Mouse (Mus musculus) liver, embryonic 18 days (tissue): Measurements from ENCODE around the gene Slc23a4. TPM values are rescaled to one million over a fixed set of nuclear protein-coding genes. Genes with fewer than 3 reads are reported as not detected.

Experiments used
- polyA plus RNA-seq: library from polyadenylated mRNA; depleted of rRNA; stranded (reverse); fragments of >200 nt; gene quantifications from 2 replicates; pipeline ENCODE4 v1.2.3, GENCODE M21; 2012; rRNA removed

Slc23a4 gene
- 0.10 and 0.11 TPM in 2 replicates for polyA plus RNA-seq

DNA sequence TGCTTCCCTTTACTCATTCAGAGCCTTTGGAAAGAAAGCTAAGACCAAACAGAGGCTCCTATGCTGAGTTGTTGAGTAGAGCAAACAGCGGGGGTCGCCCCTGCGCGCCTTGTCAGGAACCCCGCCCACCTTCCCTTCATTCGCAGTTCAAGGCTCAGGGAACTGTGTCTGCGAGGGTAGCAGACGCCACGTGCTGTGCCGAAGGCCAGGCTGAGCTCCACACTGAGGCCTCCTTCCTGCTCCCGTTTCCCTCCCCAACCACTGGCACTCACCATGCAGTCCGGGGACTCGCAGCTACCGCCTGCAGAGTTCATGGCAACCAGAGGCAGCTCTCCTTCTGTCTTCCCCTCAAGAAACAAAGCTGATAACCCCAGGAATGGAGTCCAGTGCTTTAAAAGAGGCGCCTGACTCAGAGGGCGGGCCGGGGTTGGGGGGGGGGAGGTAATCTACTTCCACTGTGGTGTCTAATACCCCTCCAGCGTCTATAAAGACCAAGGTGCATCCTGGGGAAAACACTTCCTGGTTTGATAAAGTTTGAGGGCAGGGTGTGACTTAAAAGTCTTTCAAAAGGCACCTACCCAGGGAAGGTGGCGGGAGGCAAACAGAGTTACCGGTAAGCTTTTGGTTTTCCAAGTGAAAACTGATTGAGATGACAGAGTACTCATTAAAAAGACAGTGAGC lies at the start of gene Slc23a4:
Slc23a4 (minus strand) TSS at position 324 of the 681 bp plus-strand sequence.

DNA sequence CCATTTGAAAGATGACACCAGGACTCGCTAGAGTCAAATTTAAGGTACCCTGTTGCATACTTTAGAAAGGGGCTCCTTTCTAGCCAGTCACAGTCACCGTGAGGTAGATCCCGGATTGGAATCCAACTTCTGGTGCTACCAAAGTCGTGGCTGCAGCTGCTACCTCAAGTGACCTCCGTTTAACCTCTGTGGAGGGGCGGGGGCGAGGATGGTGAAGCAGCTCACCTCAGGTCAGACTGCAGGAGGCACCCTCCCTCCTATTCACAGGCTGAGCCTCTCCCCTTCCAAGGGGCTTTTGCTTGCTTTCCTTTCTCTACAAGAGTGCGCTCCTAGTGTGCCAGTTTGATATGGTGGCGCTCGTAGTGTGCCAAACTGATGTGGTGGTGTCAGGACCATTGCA lies 68.2 kb downstream of the Slc23a4 start, which contains the start of gene Stra8:
Stra8 (plus strand) TSS at position 208 of the 400 bp plus-strand sequence.

GRCm38 (mm10) chr6:34910371-34911219 lies 77.6 kb downstream of the Slc23a4 start, which contains the start of gene Wdr91:
Wdr91 (minus strand) TSS chr6:34910876.

Other genes starting within 250 kb of the Slc23a4 start
- 2.7 and 2.8 TPM in 2 replicates for gene Agbl3, start 208.0 kb downstream of the Slc23a4 start, polyA plus RNA-seq
- gene Tmem140, start 125.3 kb downstream of the Slc23a4 start, polyA plus RNA-seq: 8.6 and 11.4 TPM in 2 replicates
- 4.4 and 5.3 TPM in 2 replicates for gene Cyren, start 110.3 kb downstream of the Slc23a4 start, polyA plus RNA-seq
- 10.0 and 11.6 TPM in 2 replicates for gene Wdr91, start 77.5 kb downstream of the Slc23a4 start, polyA plus RNA-seq
- not detected in 2 replicates for gene Stra8, start 68.2 kb downstream of the Slc23a4 start, polyA plus RNA-seq
- 5.8 and 6.7 TPM in 2 replicates for gene Cnot4, start 145.3 kb upstream of the Slc23a4 start, polyA plus RNA-seq
- 10.9 and 11.6 TPM in 2 replicates for gene Nup205, start 189.0 kb upstream of the Slc23a4 start, polyA plus RNA-seq